Mouse (Mus musculus) limb, embryonic 14.5 days (tissue): Measurements from ENCODE around the gene Pik3r5. TPM values are rescaled to one million over a fixed set of nuclear protein-coding genes. Genes with fewer than 3 reads are reported as not detected.

Source experiments
- ATAC-seq: fragments of 200-750 bp; cut with Nextera tagmentation; 2 replicates; pipeline ENCODE4 v1.8.0; 2017; ENCODE audit warnings: low read depth, moderate number of reproducible peaks, moderate TSS enrichment; ENCODE audit not compliant: low FRiP score
- DNase-seq: peaks from one replicate; pipeline ENCODE4 v3.0.0-alpha.2; 2015; ENCODE audit warnings: low spot score
- H3K27ac ChIP-seq: fragments of 300-500 bp; sonication (generic); replicated peaks from 2 replicates; pipeline ENCODE4 v1.5.1; 2014; ENCODE audit warnings: low read depth, mild to moderate bottlenecking, low read length, moderate library complexity, mixed read lengths
- H3K27me3 ChIP-seq: fragments of 300-500 bp; sonication (generic); 2 replicates; pipeline ENCODE4 v1.6.1; 2014; ENCODE audit warnings: low read length, mixed read lengths; ENCODE audit not compliant: control insufficient read depth, insufficient read depth
- H3K36me3 ChIP-seq: fragments of 300-500 bp; sonication (generic); 2 replicates; pipeline ENCODE4 v1.6.1; 2014; ENCODE audit warnings: mild to moderate bottlenecking, low read length, moderate library complexity, mixed read lengths; ENCODE audit not compliant: control insufficient read depth, insufficient read depth
- H3K4me1 ChIP-seq: fragments of 300-500 bp; sonication (generic); 2 replicates; pipeline ENCODE4 v1.6.1; 2014; ENCODE audit warnings: antibody characterized with exemption, low read length, mixed read lengths; ENCODE audit not compliant: control insufficient read depth, insufficient read depth
- H3K4me2 ChIP-seq: fragments of 300-500 bp; sonication (generic); replicated peaks from 2 replicates; pipeline ENCODE4 v1.6.1; 2014; ENCODE audit warnings: low read depth, mild to moderate bottlenecking, low read length, moderate library complexity; ENCODE audit not compliant: severe bottlenecking
- H3K4me3 ChIP-seq: fragments of 300-500 bp; sonication (generic); replicated peaks from 2 replicates; pipeline ENCODE4 v1.5.1; 2014; ENCODE audit warnings: low read length
- H3K9ac ChIP-seq: fragments of 300-500 bp; sonication (generic); 2 replicates; pipeline ENCODE4 v1.6.1; 2014; ENCODE audit warnings: mild to moderate bottlenecking, low read depth, low read length, moderate library complexity; ENCODE audit not compliant: severe bottlenecking
- H3K9me3 ChIP-seq: fragments of 300-500 bp; sonication (generic); 2 replicates; pipeline ENCODE4 v1.6.1; 2016; ENCODE audit warnings: low read length; ENCODE audit not compliant: control insufficient read depth
- POLR2A ChIP-seq: fragments of 200-500 bp; IDR thresholded peaks from 2 replicates; pipeline ENCODE4 v1.8.0; 2012; ENCODE audit warnings: inconsistent platforms, mild to moderate bottlenecking, moderate library complexity, borderline replicate concordance; ENCODE audit not compliant: insufficient read depth, insufficient read length; ENCODE audit errors: extremely low read depth
- WGBS: fragments of 180-500 bp; shearing (Covaris S2); extraction: QIAGEN DNeasy Blood & Tissue Kit; methylation state at CpG from one replicate; pipeline ENCODE4 v1.1.7; 2014; 5-methylcytosine and 5-hydroxymethylcytosine counted together
- polyA plus RNA-seq, 2 experiments: library from polyadenylated mRNA; depleted of rRNA in 1 of 2; stranded (reverse) in 1 of 2; unstranded in 1 of 2; fragments of >200 nt; fragmentation: Nextera tagmentation in 1 of 2; extraction: Ambion mirVana in 1 of 2; gene quantifications; 2 replicates each; pipeline versions ENCODE4 v1.2.1 to v1.2.3; 2012 to 2014

The Pik3r5 gene
- polyA plus RNA-seq, 2 experiments = 0.52 to 1.2 TPM

- DNase-seq (no peak), ATAC-seq (no peak)
- no peak overlapping the region for H3K27ac ChIP-seq
- no peaks in the 10 kb centered on the region for H3K4me1 ChIP-seq
- H3K4me3 ChIP-seq = no peak overlapping the region
- H3K27me3 ChIP-seq = no peaks in the 10 kb centered on the region
- no peaks in the 10 kb centered on the region for H3K36me3 ChIP-seq
- 62% methylated on average over 8 of the region's 8 CpGs for whole genome bisulfite sequencing
- no peak overlapping the region for H3K9ac ChIP-seq
- no peak for TF ChIP-seq POLR2A
- H3K4me2 ChIP-seq = no peak overlapping the region
- no peaks in the 10 kb centered on the region for H3K9me3 ChIP-seq
Observed at GRCm38 (mm10) chr11:68498999-68499699, 67.2 kb downstream of the Pik3r5 start.

- ATAC-seq (no peak), DNase-seq (no peak)
- TF ChIP-seq POLR2A = no peak
- Histone ChIP-seq H3K9me3 (no peaks in the 10 kb centered on the region), H3K9ac (no peak overlapping the region), H3K4me3 (no peak overlapping the region), H3K4me1 (no peaks in the 10 kb centered on the region), H3K36me3 (no peaks in the 10 kb centered on the region), H3K4me2 (no peak overlapping the region), H3K27me3 (no peaks in the 10 kb centered on the region), H3K27ac (no peak overlapping the region)
- 64% methylated on average over 14 of the region's 14 CpGs for WGBS
Observed at GRCm38 (mm10) chr11:68500949-68501350, 69.0 kb downstream of the Pik3r5 start.

- Histone ChIP-seq H3K9ac (no peak overlapping the region), H3K27me3 (no peaks in the 10 kb centered on the region), H3K27ac (no peak overlapping the region), H3K4me2 (no peak overlapping the region), H3K4me3 (no peak overlapping the region), H3K9me3 (no peaks in the 10 kb centered on the region), H3K36me3 (no peaks in the 10 kb centered on the region), H3K4me1 (no peaks in the 10 kb centered on the region)
- TF ChIP-seq POLR2A = no peak
- 74% methylated on average over 2 of the region's 2 CpGs for WGBS
- DNase-seq (no peak), ATAC-seq (no peak)
Observed at GRCm38 (mm10) chr11:68502408-68502807, 70.5 kb downstream of the Pik3r5 start.

- Histone ChIP-seq H3K9me3 (no peaks in the 10 kb centered on the region), H3K4me2 (no peak within 1 kb of the TSS), H3K27ac (no peak within 1 kb of the TSS), H3K4me1 (no peaks in the 10 kb centered on the region), H3K27me3 (no peaks in the 10 kb centered on the region), H3K9ac (no peak within 1 kb of the TSS), H3K36me3 (no peaks in the 10 kb centered on the region), H3K4me3 (no peak within 1 kb of the TSS)
- 86% methylated on average over 8 of the region's 8 CpGs for WGBS
- TF ChIP-seq POLR2A = no peak
- ATAC-seq (no peak), DNase-seq (no peak)
Observed at GRCm38 (mm10) chr11:68502902-68503629, 71.1 kb downstream of the Pik3r5 start, which contains the start of gene Pik3r6. Gene Pik3r6, plus strand, starts transcription at chr11:68503019.

- no peaks in the 10 kb centered on the region for H3K4me1 ChIP-seq
- no peaks in the 10 kb centered on the region for H3K9me3 ChIP-seq
- no peaks in the 10 kb centered on the region for H3K36me3 ChIP-seq
- H3K27me3 ChIP-seq = no peaks in the 10 kb centered on the region
- no peak overlapping the region for H3K27ac ChIP-seq
- no peak overlapping the region for H3K4me3 ChIP-seq
- DNase-seq = no peak
- no peak for ATAC-seq
- H3K4me2 ChIP-seq = no peak overlapping the region
- H3K9ac ChIP-seq = no peak overlapping the region
- WGBS = 80% methylated on average over 11 of the region's 11 CpGs
- TF ChIP-seq POLR2A = no peak
Observed at GRCm38 (mm10) chr11:68504913-68505312, 73.0 kb downstream of the Pik3r5 start.
